Comparison of ENCODE assay signal across 8 mouse cellular contexts in the genomic region with DNA sequence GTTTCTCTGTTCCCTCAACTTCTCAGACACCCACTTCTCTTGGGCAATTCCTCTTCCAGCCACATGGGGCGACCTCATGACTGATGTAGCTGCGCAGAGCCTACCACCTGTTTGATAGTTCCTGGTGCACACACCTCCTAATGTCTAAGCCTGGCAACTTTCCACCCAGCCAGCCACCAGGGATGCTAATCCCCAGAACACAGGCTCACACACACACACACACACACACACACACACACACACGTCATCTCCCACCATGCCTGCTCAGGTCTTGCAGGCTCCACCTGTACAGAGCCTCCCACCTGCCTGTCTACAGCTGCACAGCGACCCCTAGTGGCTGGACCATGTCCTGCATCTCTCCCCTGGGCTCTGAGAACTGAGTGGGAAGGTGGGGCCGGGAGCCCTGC. TPM values are rescaled to one million over a fixed set of nuclear protein-coding genes. Genes with fewer than 3 reads are reported as not detected.
A peak's percentile ranks its signal among the peaks of the same experiment; 100 is the strongest.
DNase-seq lines count a peak whose midpoint lies in the region; ATAC-seq and TF ChIP-seq lines count a peak whose summit lies in the region.

No protein-coding gene starts in this region.

- H3K4me2 ChIP-seq in liver, embryonic 14.5 days (ENCODE audit: low read depth) = no peak overlapping the region
- no peak overlapping the region for H3K4me2 ChIP-seq in stomach, embryonic 16.5 days (ENCODE audit: low read depth, low read length)

- ATAC-seq in liver, embryonic 14.5 days (ENCODE audit: insufficient read depth) = peak; percentile 65; the same call in 1 of the 2 replicates
- peak; percentile 47; the same call in 1 of the 2 replicates for ATAC-seq in stomach, embryonic 16.5 days (ENCODE audit: insufficient read depth, low FRiP score)

- no peak overlapping the region for H3K4me3 ChIP-seq in liver, embryonic 14.5 days (ENCODE audit: insufficient read depth in 1 of 2, low read depth in 2 of 2, low read length in 2 of 2)
- H3K4me3 ChIP-seq in stomach, embryonic 16.5 days (replicated peaks; ENCODE audit: low read length) = no peak overlapping the region

- TF ChIP-seq CTCF in liver, embryonic 14.5 days (IDR thresholded peaks at IDR 0.05; ENCODE audit: low read depth) = peak; percentile 99

- H3K4me1 ChIP-seq in liver, embryonic 14.5 days (replicated peaks; ENCODE audit: control insufficient read depth in 2 of 2, insufficient read depth in 2 of 2, low read length in 1 of 2) = no peaks in the 10 kb centered on the region
- H3K4me1 ChIP-seq in stomach, embryonic 16.5 days (ENCODE audit: control insufficient read depth, insufficient read depth, low read length) = peaks cover 5% of the 10 kb centered on the region

- H3K36me3 ChIP-seq in liver, embryonic 14.5 days (replicated peaks; ENCODE audit: control insufficient read depth, insufficient read depth, low read depth) = peaks cover 17% of the 10 kb centered on the region
- peaks cover 49% of the 10 kb centered on the region for H3K36me3 ChIP-seq in stomach, embryonic 16.5 days (ENCODE audit: control insufficient read depth, insufficient read depth, low read length)

- H3K9me3 ChIP-seq in liver, embryonic 14.5 days (ENCODE audit: control insufficient read depth, low read length) = no peaks in the 10 kb centered on the region
- no peaks in the 10 kb centered on the region for H3K9me3 ChIP-seq in stomach, embryonic 16.5 days (replicated peaks; ENCODE audit: control insufficient read depth, low read length)

- DNase-seq in urinary bladder, adult 18-20 months (ENCODE audit: low spot score in 2 of 2) = peak; percentile 50 to 74
- no peak for DNase-seq in urinary bladder, postnatal 10 days (ENCODE audit: low spot score)
- peak; percentile 50 to 77 for DNase-seq in cerebellum, postnatal 4 days (ENCODE audit: low spot score in 2 of 2)
- DNase-seq in gastrocnemius, postnatal 25 days = peak; percentile 49
- peak; percentile 90 for DNase-seq in kidney, adult 9 months
- peak; percentile 54 to 65 (median 58) for DNase-seq in liver, embryonic 14.5 days (ENCODE audit: low read depth in 3 of 3, low spot score in 3 of 3)
- peak; percentile 77 for DNase-seq in neural tube, embryonic 10.5 days (ENCODE audit: extremely low spot score, low spot score)

- no peak overlapping the region for H3K9ac ChIP-seq in liver, embryonic 14.5 days (replicated peaks)
- H3K9ac ChIP-seq in stomach, embryonic 16.5 days (ENCODE audit: low read length) = no peak overlapping the region

- H3K27me3 ChIP-seq in liver, embryonic 14.5 days (ENCODE audit: control insufficient read depth, insufficient read depth, low read length) = no peaks in the 10 kb centered on the region
- H3K27me3 ChIP-seq in stomach, embryonic 16.5 days (ENCODE audit: control insufficient read depth, insufficient read depth, low read length) = no peaks in the 10 kb centered on the region

- WGBS in liver, embryonic 14.5 days (ENCODE audit: insufficient replicate concordance) = 43% methylated on average over 5 of the region's 5 CpGs
- 44% methylated on average over 5 of the region's 5 CpGs for WGBS in stomach, embryonic 16.5 days

- no peak overlapping the region for H3K27ac ChIP-seq in liver, embryonic 14.5 days
- no peak overlapping the region for H3K27ac ChIP-seq in stomach, embryonic 16.5 days (ENCODE audit: low read length)

- TF ChIP-seq EP300 in liver, embryonic 14.5 days (IDR thresholded peaks at IDR 0.05; ENCODE audit: low read depth) = no peak

RNA-seq across cellular contexts. Expression of a gene that starts 2.3 kb away (rescaled TPM):
- not detected for total RNA-seq in gastrocnemius, postnatal 25 days (2021)
- polyA plus RNA-seq in liver, embryonic 14.5 days (2012; rRNA removed) = 1.0 and 1.6 TPM in 2 replicates
- 2.5 and 2.7 TPM in 2 replicates for polyA plus RNA-seq in liver, embryonic 14.5 days (2014; fragmentation: Nextera tagmentation; extraction: Ambion mirVana)
- 19.3 and 21.1 TPM in 2 replicates for polyA plus RNA-seq in stomach, embryonic 16.5 days (2015; fragmentation: Nextera tagmentation; extraction: Ambion mirVana)

RNA-seq across cellular contexts. Expression of a gene that starts 13.7 kb away (rescaled TPM):
- 10 to 100 TPM; 25.5 to 26.4 TPM for total RNA-seq in gastrocnemius, postnatal 25 days (2021)
- 28.5 and 29.7 TPM in 2 replicates for polyA plus RNA-seq in liver, embryonic 14.5 days (2012; rRNA removed)
- polyA plus RNA-seq in liver, embryonic 14.5 days (2014; fragmentation: Nextera tagmentation; extraction: Ambion mirVana) = 10.2 TPM in 2 replicates
- polyA plus RNA-seq in stomach, embryonic 16.5 days (2015; fragmentation: Nextera tagmentation; extraction: Ambion mirVana) = 61.0 and 61.1 TPM in 2 replicates

RNA-seq across cellular contexts. Expression of a gene that starts 13.9 kb away (rescaled TPM):
- 1 to 10 TPM; 2.6 to 2.9 TPM for total RNA-seq in gastrocnemius, postnatal 25 days (2021)
- polyA plus RNA-seq in liver, embryonic 14.5 days (2012; rRNA removed) = 14.6 and 15.6 TPM in 2 replicates
- polyA plus RNA-seq in liver, embryonic 14.5 days (2014; fragmentation: Nextera tagmentation; extraction: Ambion mirVana) = 14.1 and 15.8 TPM in 2 replicates
- 4.4 and 5.5 TPM in 2 replicates for polyA plus RNA-seq in stomach, embryonic 16.5 days (2015; fragmentation: Nextera tagmentation; extraction: Ambion mirVana)

RNA-seq across cellular contexts. Expression of a gene that starts 19.1 kb away (rescaled TPM):
- 1 to 10 TPM; 8.5 to 9.3 TPM for total RNA-seq in gastrocnemius, postnatal 25 days (2021)
- 9.7 and 11.0 TPM in 2 replicates for polyA plus RNA-seq in liver, embryonic 14.5 days (2012; rRNA removed)
- 10.1 and 10.4 TPM in 2 replicates for polyA plus RNA-seq in liver, embryonic 14.5 days (2014; fragmentation: Nextera tagmentation; extraction: Ambion mirVana)
- polyA plus RNA-seq in stomach, embryonic 16.5 days (2015; fragmentation: Nextera tagmentation; extraction: Ambion mirVana) = 36.7 and 40.6 TPM in 2 replicates

RNA-seq across cellular contexts. Expression of a gene that starts 30.1 kb away (rescaled TPM):
- not detected for total RNA-seq in gastrocnemius, postnatal 25 days (2021)
- 0.02 TPM in 2 replicates for polyA plus RNA-seq in liver, embryonic 14.5 days (2012; rRNA removed)
- polyA plus RNA-seq in liver, embryonic 14.5 days (2014; fragmentation: Nextera tagmentation; extraction: Ambion mirVana) = not detected in 2 replicates
- 0.49 TPM in 1 of 2 replicates, not detected in the other for polyA plus RNA-seq in stomach, embryonic 16.5 days (2015; fragmentation: Nextera tagmentation; extraction: Ambion mirVana)
